Mouse (Mus musculus): ENCODE results near the gene Wnt1.
"Not testable (repeated sequence)": the region's sequence is repeated elsewhere in the genome, so short reads cannot be mapped to it uniquely, and the experiment has no call there.

The Wnt1 gene

DNA sequence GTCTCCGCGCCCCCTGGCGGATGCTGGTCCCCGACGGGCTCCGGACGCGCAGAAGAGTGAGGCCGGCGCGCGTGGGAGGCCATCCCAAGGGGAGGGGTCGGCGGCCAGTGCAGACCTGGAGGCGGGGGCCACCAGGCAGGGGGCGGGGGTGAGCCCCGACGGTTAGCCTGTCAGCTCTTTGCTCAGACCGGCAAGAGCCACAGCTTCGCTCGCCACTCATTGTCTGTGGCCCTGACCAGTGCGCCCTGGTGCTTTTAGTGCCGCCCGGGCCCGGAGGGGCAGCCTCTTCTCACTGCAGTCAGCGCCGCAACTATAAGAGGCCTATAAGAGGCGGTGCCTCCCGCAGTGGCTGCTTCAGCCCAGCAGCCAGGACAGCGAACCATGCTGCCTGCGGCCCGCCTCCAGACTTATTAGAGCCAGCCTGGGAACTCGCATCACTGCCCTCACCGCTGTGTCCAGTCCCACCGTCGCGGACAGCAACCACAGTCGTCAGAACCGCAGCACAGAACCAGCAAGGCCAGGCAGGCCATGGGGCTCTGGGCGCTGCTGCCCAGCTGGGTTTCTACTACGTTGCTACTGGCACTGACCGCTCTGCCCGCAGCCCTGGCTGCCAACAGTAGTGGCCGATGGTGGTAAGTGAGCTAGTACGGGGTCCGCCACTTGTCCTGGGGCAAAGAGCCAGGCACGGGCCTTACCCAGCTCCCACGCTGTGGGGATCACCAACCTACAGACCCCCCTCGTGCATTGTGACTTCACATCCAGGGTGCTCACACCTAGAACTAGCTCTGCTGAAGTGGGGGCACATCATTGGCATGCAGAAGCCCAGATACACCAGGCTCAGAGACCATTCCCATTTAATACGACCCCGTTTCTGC lies at the start of gene Wnt1:
Gene Wnt1 (plus strand): TSS at position 197 of the 875 bp plus-strand sequence.
- no peak for DNase-seq (ENCODE audit: low read depth, low spot score)

- no peak for DNase-seq (ENCODE audit: low read depth, low spot score)
Observed at GRCm38 (mm10) chr15:98740219-98740618, 49.4 kb upstream of the Wnt1 start.

DNA sequence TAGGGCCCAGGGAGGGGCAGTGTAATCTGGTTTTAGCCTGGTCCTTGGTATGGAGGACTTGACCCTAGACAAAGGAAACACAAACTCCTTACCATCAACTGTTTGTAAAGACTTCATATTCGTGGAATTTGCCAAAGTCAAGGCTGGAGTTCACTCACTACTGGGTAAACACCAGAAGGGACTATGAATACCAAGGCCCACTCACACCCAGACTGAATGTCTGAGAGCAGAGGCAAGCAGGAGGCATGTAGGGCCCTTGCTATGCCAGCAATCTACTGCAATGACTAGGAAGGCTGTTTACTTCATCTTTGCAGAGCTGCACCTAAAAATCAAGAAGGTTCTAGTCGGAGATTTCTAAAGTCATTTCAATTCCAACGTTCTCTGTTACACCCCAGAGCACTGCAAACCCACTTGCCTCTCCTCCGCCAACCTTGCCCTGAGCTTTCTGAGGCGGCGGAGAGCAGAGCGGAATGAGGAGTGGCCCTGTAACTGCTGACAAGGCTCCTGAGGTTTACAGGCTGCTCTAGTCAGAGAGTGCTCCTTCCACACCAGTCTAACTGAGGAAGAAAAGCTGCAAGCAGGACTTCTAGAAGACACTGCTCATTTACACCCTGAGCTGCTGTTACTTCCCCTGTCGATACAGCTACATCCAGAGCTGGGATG lies 46.8 kb upstream of the Wnt1 start:
- no peak for DNase-seq (ENCODE audit: low read depth, low spot score)

- DNase-seq (ENCODE audit: low read depth, low spot score) = not testable (repeated sequence)
Observed at GRCm38 (mm10) chr15:98743863-98744262, 45.8 kb upstream of the Wnt1 start.

DNA sequence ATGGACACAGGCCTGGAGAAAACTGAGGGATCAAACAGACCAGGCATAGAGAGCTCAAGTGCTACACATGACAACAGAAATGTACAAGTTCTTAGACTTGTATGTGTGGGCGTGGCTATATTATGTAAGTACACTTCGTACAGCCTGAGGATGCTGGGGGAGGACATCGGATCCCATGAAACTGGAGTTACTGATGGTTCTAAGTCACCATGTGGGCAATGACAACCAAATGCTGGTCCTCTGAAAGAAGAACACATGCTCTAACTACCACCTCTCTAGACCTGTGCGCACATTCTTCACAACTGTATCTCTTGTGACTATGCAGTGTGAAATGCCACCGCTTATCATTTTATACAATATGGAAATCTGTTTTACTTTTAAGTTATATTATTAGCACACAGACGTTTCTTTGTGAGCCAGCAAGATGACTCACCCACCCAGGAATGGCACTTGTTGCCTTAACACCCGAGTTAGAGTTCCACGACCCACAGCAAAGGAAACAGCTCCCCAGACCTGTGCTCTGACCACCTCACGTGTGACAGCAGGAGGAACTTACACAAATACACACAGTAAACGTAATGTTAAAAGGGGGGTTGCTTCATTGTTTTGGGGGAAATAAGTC lies 43.2 kb upstream of the Wnt1 start:
- DNase-seq (ENCODE audit: low read depth, low spot score) = no peak

- no peak for DNase-seq (ENCODE audit: low read depth, low spot score)
Observed at GRCm38 (mm10) chr15:98747296-98747695, 42.4 kb upstream of the Wnt1 start.

DNA sequence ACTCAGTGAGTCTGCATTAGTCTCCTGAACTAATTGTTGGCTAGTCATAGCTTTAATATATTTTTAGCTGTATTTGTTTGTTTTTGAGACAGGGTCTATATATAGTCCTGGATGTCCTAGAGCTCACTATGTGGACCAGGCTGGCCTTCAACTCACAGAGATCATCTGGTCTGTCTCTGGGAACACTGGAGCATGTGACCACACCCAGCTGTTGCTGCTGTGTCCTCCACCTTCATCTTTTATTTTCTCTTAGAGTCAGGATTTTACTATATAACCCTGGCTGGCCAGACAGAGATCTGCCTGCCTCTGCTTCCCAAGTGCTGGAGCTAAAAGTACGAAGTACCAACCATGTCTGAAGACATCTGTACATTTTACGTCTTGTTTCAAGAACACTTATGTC lies 40.6 kb upstream of the Wnt1 start:
- no peak for DNase-seq (ENCODE audit: low read depth, low spot score)

DNA sequence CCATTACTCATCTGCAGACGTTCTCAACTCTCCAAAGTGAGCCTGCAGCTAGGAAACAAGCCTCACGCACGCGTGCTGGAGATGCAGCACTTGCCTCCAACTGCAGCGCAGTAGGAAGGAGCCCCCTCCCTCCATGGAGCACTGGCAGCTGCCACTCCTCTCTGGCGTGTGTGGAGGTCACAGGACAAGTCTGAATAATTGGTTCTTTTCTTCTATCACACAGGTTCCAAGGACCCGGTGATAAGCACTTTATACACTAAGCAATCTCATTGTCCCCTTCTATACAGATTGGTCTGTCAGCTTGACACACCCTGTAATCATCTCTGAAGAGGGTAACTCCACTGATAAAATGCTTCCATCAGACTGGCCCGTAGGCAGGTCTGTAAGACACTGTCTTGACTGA lies 36.6 kb upstream of the Wnt1 start:
- DNase-seq (ENCODE audit: low read depth, low spot score) = no peak

DNA sequence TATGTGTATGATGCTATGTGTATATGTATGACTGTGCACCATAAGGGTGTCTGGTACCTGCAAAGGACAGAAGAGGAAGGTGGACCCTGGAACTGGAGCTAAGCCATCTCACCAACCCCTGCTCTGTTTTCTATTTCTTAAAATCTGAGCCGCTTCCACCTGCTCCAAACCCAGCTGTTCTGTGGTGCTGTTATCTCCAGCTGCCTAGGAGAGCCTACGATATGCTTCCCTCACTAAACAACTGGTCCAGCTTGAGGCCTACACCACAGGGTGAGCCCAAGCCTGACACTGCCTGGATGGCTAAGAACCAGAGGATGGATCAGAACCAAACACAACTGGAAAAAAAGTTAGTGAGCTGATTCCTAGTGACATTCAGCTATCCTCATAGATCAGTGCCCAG lies 35.5 kb upstream of the Wnt1 start:
- DNase-seq (ENCODE audit: low read depth, low spot score) = no peak

- DNase-seq (ENCODE audit: low read depth, low spot score) = peak; percentile 77
Observed at GRCm38 (mm10) chr15:98762201-98762621, 27.4 kb upstream of the Wnt1 start.

DNA sequence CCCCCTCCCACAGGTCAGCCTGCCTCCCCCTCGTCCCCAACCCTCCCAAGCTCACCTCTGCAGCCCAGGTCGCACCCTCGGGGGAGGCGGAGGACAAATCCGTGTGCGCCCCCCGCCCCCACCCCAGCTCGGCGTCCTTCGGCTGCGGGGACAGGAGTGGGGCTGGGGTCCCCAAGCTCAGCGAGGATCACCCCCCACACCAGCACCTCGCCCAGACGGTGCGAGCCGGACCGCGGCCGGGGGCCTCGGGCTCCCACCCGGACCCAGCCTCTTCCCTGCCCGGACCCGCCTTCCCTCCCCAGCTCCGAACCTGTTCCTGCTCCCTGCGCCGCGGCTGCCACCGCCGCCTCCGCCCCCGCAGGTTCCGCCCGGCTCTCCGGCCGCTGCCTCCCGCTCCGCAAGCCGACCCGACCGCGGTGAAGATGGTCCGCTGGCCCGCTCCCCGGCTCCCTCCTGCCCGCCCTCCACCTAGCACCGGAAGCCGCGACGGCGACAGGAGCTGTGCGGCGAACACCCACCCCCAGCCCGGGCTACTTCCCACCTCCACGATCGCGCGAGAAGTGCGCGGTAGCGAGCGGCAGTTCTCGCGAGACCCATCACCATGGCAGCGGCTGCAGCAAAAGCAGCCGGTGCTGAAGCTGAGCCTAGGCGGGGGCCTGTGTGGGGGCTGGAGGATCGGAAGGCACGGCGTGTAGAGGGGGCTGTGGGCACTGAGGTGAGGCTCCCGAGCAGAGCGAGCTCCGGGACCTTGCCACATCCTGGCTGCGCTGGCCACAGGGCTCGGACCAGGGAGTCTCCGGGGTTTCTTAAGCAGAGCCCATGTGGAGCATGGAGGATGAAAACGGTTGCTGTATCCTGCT lies 26.8 kb upstream of the Wnt1 start, which contains the start of gene Arf3:
Gene Arf3 (minus strand): TSS at position 545 of the 860 bp plus-strand sequence.
- DNase-seq (ENCODE audit: low read depth, low spot score) = peak; percentile 97

GRCm38 (mm10) chr15:98765929-98766328 lies 23.7 kb upstream of the Wnt1 start:
- DNase-seq (ENCODE audit: low read depth, low spot score) = no peak

- no peak for DNase-seq (ENCODE audit: low read depth, low spot score)
Observed at GRCm38 (mm10) chr15:98768259-98768658, 21.4 kb upstream of the Wnt1 start.

DNA sequence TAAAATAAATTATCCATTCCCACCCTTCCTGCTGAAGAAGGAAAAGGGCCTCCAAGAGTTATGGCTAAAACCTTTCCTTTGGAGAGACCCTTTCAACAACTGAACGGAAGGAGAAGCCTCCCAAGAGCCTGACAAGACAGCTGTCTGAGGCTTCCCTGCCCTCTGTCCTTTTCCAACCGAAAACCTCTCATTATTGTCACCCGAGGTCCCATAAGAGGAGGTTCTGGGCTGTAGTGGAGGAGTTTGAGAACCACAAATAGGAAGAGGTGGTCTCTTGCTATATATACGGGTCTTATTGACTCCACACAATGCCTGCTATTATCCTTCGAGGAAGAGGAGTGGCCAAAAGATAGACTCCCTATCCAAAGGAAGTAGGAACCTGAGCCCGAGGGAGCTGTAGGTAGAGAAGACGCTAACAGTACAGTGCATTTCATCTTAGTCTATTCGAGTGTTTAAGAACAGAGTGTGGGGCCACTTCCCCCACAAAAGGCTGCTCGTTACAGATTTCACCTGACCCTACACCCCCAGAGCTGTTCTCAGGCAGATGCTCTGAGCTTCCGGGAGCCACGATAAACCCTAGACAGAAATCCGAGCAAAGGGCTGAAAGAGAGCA lies 17.7 kb upstream of the Wnt1 start:
- DNase-seq (ENCODE audit: low read depth, low spot score) = no peak

- no peak for DNase-seq (ENCODE audit: low read depth, low spot score)
Observed at GRCm38 (mm10) chr15:98772511-98773211, 17.0 kb upstream of the Wnt1 start.

DNA sequence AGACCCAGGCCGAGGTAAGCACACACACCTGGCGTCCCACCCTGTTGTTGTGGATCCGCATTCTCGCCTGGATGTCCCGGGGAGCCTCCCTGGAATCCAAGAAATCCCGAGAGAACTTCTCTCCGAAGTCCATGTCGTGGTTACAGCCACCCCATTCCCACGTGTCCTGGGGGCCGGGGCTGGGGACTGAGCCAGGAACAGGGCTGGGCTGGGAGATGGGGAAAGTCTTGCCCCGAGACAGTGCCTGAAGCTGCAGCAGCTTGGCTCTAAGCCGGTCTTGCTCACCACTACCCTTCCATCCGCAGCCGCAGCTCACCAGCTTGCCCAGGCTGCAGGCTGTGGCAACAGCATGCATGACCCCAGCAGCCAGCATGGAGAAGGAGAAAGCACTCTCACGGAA lies 15.6 kb upstream of the Wnt1 start:
- no peak for DNase-seq (ENCODE audit: low read depth, low spot score)

- DNase-seq (ENCODE audit: low read depth, low spot score) = no peak
Observed at GRCm38 (mm10) chr15:98775533-98775932, 14.1 kb upstream of the Wnt1 start.

- DNase-seq (ENCODE audit: low read depth, low spot score) = no peak
Observed at GRCm38 (mm10) chr15:98776280-98777004, 13.2 kb upstream of the Wnt1 start.

GRCm38 (mm10) chr15:98777005-98777616 lies 12.5 kb upstream of the Wnt1 start:
- DNase-seq (ENCODE audit: low read depth, low spot score) = no peak
